Mouse (Mus musculus) heart, embryonic 13.5 days (tissue): ENCODE results near the gene Adipoq. TPM values are rescaled to one million over a fixed set of nuclear protein-coding genes. Genes with fewer than 3 reads are reported as not detected.
"Not testable (repeated sequence)": the region's sequence is repeated elsewhere in the genome, so short reads cannot be mapped to it uniquely, and the experiment has no call there.

ENCODE experiments used
- ATAC-seq: fragments of 200-750 bp; cut with Nextera tagmentation; 2 replicates; pipeline ENCODE4 v1.8.0; 2017; ENCODE audit warnings: moderate TSS enrichment; ENCODE audit not compliant: insufficient number of reproducible peaks, low FRiP score, low TSS enrichment; ENCODE audit errors: extremely low read depth
- H3K27ac ChIP-seq: fragments of 300-500 bp; sonication (generic); replicated peaks from 2 replicates; pipeline ENCODE4 v1.5.1; 2015; ENCODE audit warnings: moderate library complexity, mild to moderate bottlenecking, inconsistent platforms
- H3K27me3 ChIP-seq: fragments of 300-500 bp; sonication (generic); replicated peaks from 2 replicates; pipeline ENCODE4 v1.6.1; 2015; ENCODE audit warnings: mild to moderate bottlenecking, inconsistent platforms
- H3K36me3 ChIP-seq: fragments of 300-500 bp; sonication (generic); 2 replicates; pipeline ENCODE4 v1.6.1; 2015; ENCODE audit warnings: mild to moderate bottlenecking, inconsistent platforms
- H3K4me1 ChIP-seq: fragments of 300-500 bp; sonication (generic); 2 replicates; pipeline ENCODE4 v1.6.1; 2015; ENCODE audit warnings: inconsistent platforms
- H3K4me2 ChIP-seq: fragments of 300-500 bp; sonication (generic); 2 replicates; pipeline ENCODE4 v1.6.1; 2015; ENCODE audit warnings: inconsistent platforms, mild to moderate bottlenecking, moderate library complexity
- H3K4me3 ChIP-seq: fragments of 300-500 bp; sonication (generic); 2 replicates; pipeline ENCODE4 v1.5.1; 2015; ENCODE audit warnings: moderate library complexity, mild to moderate bottlenecking, inconsistent platforms
- H3K9ac ChIP-seq: fragments of 300-500 bp; sonication (generic); 2 replicates; pipeline ENCODE4 v1.6.1; 2015; ENCODE audit warnings: inconsistent platforms, mild to moderate bottlenecking, moderate library complexity
- H3K9me3 ChIP-seq: fragments of 300-500 bp; sonication (generic); 2 replicates; pipeline ENCODE4 v1.6.1; 2016; ENCODE audit warnings: inconsistent platforms
- WGBS: fragments of 180-500 bp; shearing (Covaris S2); methylation state at CpG from one replicate; pipeline ENCODE4 v1.1.7; 2015; ENCODE audit warnings: mixed read lengths; 5-methylcytosine and 5-hydroxymethylcytosine counted together
- polyA plus RNA-seq: library from polyadenylated mRNA; unstranded; fragments of >200 nt; fragmentation: Nextera tagmentation; extraction: Ambion mirVana; gene quantifications from 2 replicates; pipeline ENCODE4 v1.2.1, GENCODE M21; 2015

Adipoq gene
- polyA plus RNA-seq, result 0.15 TPM in 1 of 2 replicates, not detected in the other

- H3K9me3 ChIP-seq, result no peaks in the 10 kb centered on the region
- no peaks in the 10 kb centered on the region for H3K27me3 ChIP-seq
- H3K27ac ChIP-seq, result no peak within 1 kb of the TSS
- no peak within 1 kb of the TSS for H3K4me3 ChIP-seq
- H3K4me1 ChIP-seq, result peaks cover 19% of the 10 kb centered on the region
- H3K36me3 ChIP-seq, result no peaks in the 10 kb centered on the region
- ATAC-seq, result no peak
- H3K9ac ChIP-seq, result no peak within 1 kb of the TSS
- H3K4me2 ChIP-seq, result no peak within 1 kb of the TSS
- WGBS, result 74% methylated on average over 3 of the region's 3 CpGs
These were observed at the start of gene Adipoq for GRCm38 (mm10) chr16:23146280-23146679. Gene Adipoq (plus strand): TSS chr16:23146536.

GRCm38 (mm10) chr16:23096886-23097285, 49.5 kb upstream of the Adipoq start:
- H3K27ac ChIP-seq, H3K27me3 ChIP-seq, H3K4me2 ChIP-seq, ATAC-seq, H3K36me3 ChIP-seq, H3K9ac ChIP-seq, H3K4me3 ChIP-seq, H3K9me3 ChIP-seq: not testable (repeated sequence)
- WGBS, result 70% methylated on average over 1 of the region's 1 CpGs
- H3K4me1 ChIP-seq, result peaks cover 16% of the 10 kb centered on the region

- peaks cover 19% of the 10 kb centered on the region for H3K4me1 ChIP-seq
- not testable (repeated sequence) for H3K27me3 ChIP-seq, H3K9me3 ChIP-seq, H3K4me3 ChIP-seq, H3K36me3 ChIP-seq, H3K9ac ChIP-seq, H3K27ac ChIP-seq, ATAC-seq, H3K4me2 ChIP-seq
- 83% methylated on average over 8 of the region's 8 CpGs for WGBS
These were observed 48.8 kb upstream of the Adipoq start for GRCm38 (mm10) chr16:23097290-23098104.

- H3K9ac ChIP-seq, H3K27me3 ChIP-seq, H3K36me3 ChIP-seq, H3K9me3 ChIP-seq, H3K27ac ChIP-seq, ATAC-seq, H3K4me2 ChIP-seq, H3K4me3 ChIP-seq: not testable (repeated sequence)
- WGBS, result 91% methylated on average over 1 of the region's 1 CpGs
- peaks cover 21% of the 10 kb centered on the region for H3K4me1 ChIP-seq
These were observed 48.3 kb upstream of the Adipoq start for GRCm38 (mm10) chr16:23098105-23098452.

- H3K36me3 ChIP-seq, result no peaks in the 10 kb centered on the region
- H3K27me3 ChIP-seq, result no peaks in the 10 kb centered on the region
- peak overlapping the region; percentile 73 for H3K4me2 ChIP-seq
- 18% methylated on average over 12 of the region's 12 CpGs for WGBS
- peaks cover 21% of the 10 kb centered on the region for H3K4me1 ChIP-seq
- peak overlapping the region; percentile 77 for H3K9ac ChIP-seq
- H3K9me3 ChIP-seq, result no peaks in the 10 kb centered on the region
- peak overlapping the region; percentile 73 for H3K27ac ChIP-seq
- H3K4me3 ChIP-seq, result peak overlapping the region; percentile 51
- ATAC-seq, result no peak
These were observed 46.7 kb upstream of the Adipoq start for GRCm38 (mm10) chr16:23099632-23100031.

- WGBS, result 3% methylated on average over 9 of the region's 9 CpGs
- no peak for ATAC-seq
- H3K4me2 ChIP-seq, result peak overlapping the region; percentile 73
- no peaks in the 10 kb centered on the region for H3K9me3 ChIP-seq
- no peaks in the 10 kb centered on the region for H3K27me3 ChIP-seq
- peak overlapping the region; percentile 77 for H3K9ac ChIP-seq
- peaks cover 21% of the 10 kb centered on the region for H3K4me1 ChIP-seq
- H3K36me3 ChIP-seq, result no peaks in the 10 kb centered on the region
- H3K4me3 ChIP-seq, result peak overlapping the region; percentile 51
- H3K27ac ChIP-seq, result peak overlapping the region; percentile 73
These were observed 46.2 kb upstream of the Adipoq start for GRCm38 (mm10) chr16:23100099-23100575.

- Histone ChIP-seq H3K4me3 (peak overlapping the region; percentile 51), H3K4me2 (peak overlapping the region; percentile 73), H3K36me3 (no peaks in the 10 kb centered on the region), H3K27me3 (no peaks in the 10 kb centered on the region), H3K4me1 (peaks cover 25% of the 10 kb centered on the region), H3K27ac (peak overlapping the region; percentile 73), H3K9me3 (no peaks in the 10 kb centered on the region), H3K9ac (peak overlapping the region; percentile 77)
- no peak for ATAC-seq
- WGBS, result 8% methylated on average over 10 of the region's 10 CpGs
These were observed 45.7 kb upstream of the Adipoq start for GRCm38 (mm10) chr16:23100613-23101012.

GRCm38 (mm10) chr16:23102340-23103037, 43.8 kb upstream of the Adipoq start:
- Histone ChIP-seq H3K4me3 (peak overlapping the region; percentile 54), H3K4me1 (peaks cover 30% of the 10 kb centered on the region), H3K27ac (peak overlapping the region; percentile 56), H3K9me3 (no peaks in the 10 kb centered on the region), H3K27me3 (no peaks in the 10 kb centered on the region), H3K36me3 (no peaks in the 10 kb centered on the region), H3K9ac (peak overlapping the region; percentile 80), H3K4me2 (peak overlapping the region; percentile 71)
- 10% methylated on average over 15 of the region's 15 CpGs for WGBS
- no peak for ATAC-seq

- Histone ChIP-seq H3K4me2 (peak overlapping the region; percentile 71), H3K4me3 (peak overlapping the region; percentile 54), H3K4me1 (peaks cover 30% of the 10 kb centered on the region), H3K9me3 (no peaks in the 10 kb centered on the region), H3K27me3 (no peaks in the 10 kb centered on the region), H3K36me3 (no peaks in the 10 kb centered on the region), H3K9ac (peak overlapping the region; percentile 80), H3K27ac (peak overlapping the region; percentile 56)
- ATAC-seq, result no peak
- 27% methylated on average over 17 of the region's 17 CpGs for WGBS
These were observed 43.1 kb upstream of the Adipoq start for GRCm38 (mm10) chr16:23103038-23103745.

- Histone ChIP-seq H3K9ac (no peak overlapping the region), H3K4me2 (no peak overlapping the region), H3K4me3 (no peak overlapping the region), H3K36me3 (peaks cover 5% of the 10 kb centered on the region), H3K27ac (no peak overlapping the region), H3K9me3 (no peaks in the 10 kb centered on the region), H3K27me3 (no peaks in the 10 kb centered on the region), H3K4me1 (peaks cover 30% of the 10 kb centered on the region)
- 77% methylated on average over 2 of the region's 2 CpGs for WGBS
- ATAC-seq, result no peak
These were observed 42.5 kb upstream of the Adipoq start for GRCm38 (mm10) chr16:23103841-23104240.

- H3K4me1 ChIP-seq, result peaks cover 37% of the 10 kb centered on the region
- H3K4me3 ChIP-seq, result no peak overlapping the region
- H3K9me3 ChIP-seq, result no peaks in the 10 kb centered on the region
- no peak overlapping the region for H3K9ac ChIP-seq
- peaks cover 28% of the 10 kb centered on the region for H3K36me3 ChIP-seq
- no peak overlapping the region for H3K4me2 ChIP-seq
- no peak for ATAC-seq
- WGBS, result 70% methylated on average over 7 of the region's 7 CpGs
- H3K27ac ChIP-seq, result no peak overlapping the region
- no peaks in the 10 kb centered on the region for H3K27me3 ChIP-seq
These were observed 40.2 kb upstream of the Adipoq start for GRCm38 (mm10) chr16:23106121-23106520.
